Mouse (Mus musculus): ENCODE results near the gene Tac4.

Gene Tac4

GRCm38 (mm10) chr11:95251295-95251694 lies 10.0 kb upstream of the Tac4 start:
- no peak for TF ChIP-seq GATA4 (IDR thresholded peaks at IDR 0.05; ENCODE audit: insufficient replicate concordance, low read length)

- TF ChIP-seq GATA4 (IDR thresholded peaks at IDR 0.05; ENCODE audit: insufficient replicate concordance, low read length): no peak
Observed at GRCm38 (mm10) chr11:95252104-95252503, 9.2 kb upstream of the Tac4 start.

GRCm38 (mm10) chr11:95254165-95254564 lies 7.2 kb upstream of the Tac4 start:
- TF ChIP-seq GATA4 (IDR thresholded peaks at IDR 0.05; ENCODE audit: insufficient replicate concordance, low read length): no peak

GRCm38 (mm10) chr11:95255747-95256146 lies 5.6 kb upstream of the Tac4 start:
- TF ChIP-seq GATA4 (IDR thresholded peaks at IDR 0.05; ENCODE audit: insufficient replicate concordance, low read length): no peak

- TF ChIP-seq GATA4 (IDR thresholded peaks at IDR 0.05; ENCODE audit: insufficient replicate concordance, low read length): peak; percentile 53; the same call in 1 of the 2 replicates
Observed at GRCm38 (mm10) chr11:95257930-95258329, 3.4 kb upstream of the Tac4 start.

GRCm38 (mm10) chr11:95258490-95258889 lies 2.8 kb upstream of the Tac4 start:
- TF ChIP-seq GATA4 (IDR thresholded peaks at IDR 0.05; ENCODE audit: insufficient replicate concordance, low read length): no peak

- peak; percentile 50; the same call in 1 of the 2 replicates for TF ChIP-seq GATA4 (IDR thresholded peaks at IDR 0.05; ENCODE audit: insufficient replicate concordance, low read length)
Observed at GRCm38 (mm10) chr11:95259088-95259849, 2.1 kb upstream of the Tac4 start.

GRCm38 (mm10) chr11:95263816-95264454 lies 2.6 kb downstream of the Tac4 start:
- no peak; the same call in 1 of the 2 replicates for TF ChIP-seq GATA4 (IDR thresholded peaks at IDR 0.05; ENCODE audit: insufficient replicate concordance, low read length)

- no peak for TF ChIP-seq GATA4 (IDR thresholded peaks at IDR 0.05; ENCODE audit: insufficient replicate concordance, low read length)
Observed at GRCm38 (mm10) chr11:95264455-95265013, 3.2 kb downstream of the Tac4 start.

GRCm38 (mm10) chr11:95266540-95267245 lies 5.4 kb downstream of the Tac4 start:
- TF ChIP-seq GATA4 (IDR thresholded peaks at IDR 0.05; ENCODE audit: insufficient replicate concordance, low read length): no peak

GRCm38 (mm10) chr11:95273661-95274060 lies 12.3 kb downstream of the Tac4 start:
- TF ChIP-seq GATA4 (IDR thresholded peaks at IDR 0.05; ENCODE audit: insufficient replicate concordance, low read length): no peak

- no peak for TF ChIP-seq GATA4 (IDR thresholded peaks at IDR 0.05; ENCODE audit: insufficient replicate concordance, low read length)
Observed at GRCm38 (mm10) chr11:95274613-95275012, 13.3 kb downstream of the Tac4 start.

GRCm38 (mm10) chr11:95276056-95276455 lies 14.7 kb downstream of the Tac4 start:
- TF ChIP-seq GATA4 (IDR thresholded peaks at IDR 0.05; ENCODE audit: insufficient replicate concordance, low read length): no peak

GRCm38 (mm10) chr11:95279061-95279659 lies 17.8 kb downstream of the Tac4 start:
- TF ChIP-seq GATA4 (IDR thresholded peaks at IDR 0.05; ENCODE audit: insufficient replicate concordance, low read length): no peak

GRCm38 (mm10) chr11:95282331-95282730 lies 21.0 kb downstream of the Tac4 start:
- no peak for TF ChIP-seq GATA4 (IDR thresholded peaks at IDR 0.05; ENCODE audit: insufficient replicate concordance, low read length)
